Mouse (Mus musculus) testis, adult 2 months (tissue): ENCODE measurements around the gene D430042O09Rik. TPM values are rescaled to one million over a fixed set of nuclear protein-coding genes. Genes with fewer than 3 reads are reported as not detected.
A peak's percentile ranks its signal among the peaks of the same experiment; 100 is the strongest.

Source experiments
- H3K27ac ChIP-seq: fragments of 200-500 bp; 2 replicates; pipeline ENCODE4 v1.5.1; 2012; ENCODE audit warnings: low read depth, low read length; ENCODE audit not compliant: control insufficient read depth, insufficient read depth
- H3K27me3 ChIP-seq: fragments of 200-500 bp; 2 replicates; pipeline ENCODE4 v1.6.1; 2012; ENCODE audit warnings: mild to moderate bottlenecking, low read length, moderate library complexity; ENCODE audit not compliant: control insufficient read depth, insufficient read depth
- H3K36me3 ChIP-seq: fragments of 200-500 bp; 2 replicates; pipeline ENCODE4 v1.6.1; 2012; ENCODE audit warnings: mild to moderate bottlenecking, low read length; ENCODE audit not compliant: control insufficient read depth, insufficient read depth
- H3K4me1 ChIP-seq: fragments of 200-500 bp; 2 replicates; pipeline ENCODE4 v1.6.1; 2012; ENCODE audit warnings: low read length; ENCODE audit not compliant: control insufficient read depth, insufficient read depth
- H3K4me3 ChIP-seq: fragments of 200-500 bp; 2 replicates; pipeline ENCODE4 v1.5.1; 2012; ENCODE audit warnings: low read depth, mild to moderate bottlenecking, low read length, moderate library complexity, mixed read lengths; ENCODE audit not compliant: control insufficient read depth
- CTCF ChIP-seq: fragments of 200-500 bp; IDR thresholded peaks from 2 replicates; pipeline ENCODE4 v1.5.1; 2012; ENCODE audit warnings: low read depth, mild to moderate bottlenecking, inconsistent platforms, low read length, moderate library complexity; ENCODE audit not compliant: control insufficient read depth, insufficient read depth, insufficient replicate concordance
- POLR2A ChIP-seq: fragments of 200-500 bp; IDR thresholded peaks from 2 replicates; pipeline ENCODE4 v1.6.1; 2012; ENCODE audit warnings: low read depth, mild to moderate bottlenecking, inconsistent platforms, low read length, moderate library complexity; ENCODE audit not compliant: control insufficient read depth
- polyA plus RNA-seq: library from polyadenylated mRNA; depleted of rRNA; stranded (reverse); fragments of >200 nt; gene quantifications from 2 replicates; pipeline ENCODE4 v1.2.3, GENCODE M21; 2012

D430042O09Rik gene
- polyA plus RNA-seq, 1 experiment, result 57.7 TPM

GRCm38 (mm10) chr7:125764373-125764772, 56.7 kb downstream of the D430042O09Rik start:
- H3K27me3 ChIP-seq, result no peaks in the 10 kb centered on the region
- H3K36me3 ChIP-seq, result no peaks in the 10 kb centered on the region; the same call in 1 of the 2 replicates
- H3K27ac ChIP-seq, result no peak overlapping the region
- no peak for TF ChIP-seq POLR2A
- TF ChIP-seq CTCF, result no peak
- H3K4me3 ChIP-seq, result no peak overlapping the region
- H3K4me1 ChIP-seq, result no peaks in the 10 kb centered on the region

- H3K4me3 ChIP-seq, result no peak overlapping the region
- no peak overlapping the region for H3K27ac ChIP-seq
- H3K27me3 ChIP-seq, result no peaks in the 10 kb centered on the region
- TF ChIP-seq CTCF (peak; percentile 33; the same call in 1 of the 2 replicates), POLR2A (no peak)
- no peaks in the 10 kb centered on the region for H3K4me1 ChIP-seq
- H3K36me3 ChIP-seq, result no peaks in the 10 kb centered on the region; the same call in 1 of the 2 replicates
Measured at GRCm38 (mm10) chr7:125766976-125767831, 59.5 kb downstream of the D430042O09Rik start.

DNA sequence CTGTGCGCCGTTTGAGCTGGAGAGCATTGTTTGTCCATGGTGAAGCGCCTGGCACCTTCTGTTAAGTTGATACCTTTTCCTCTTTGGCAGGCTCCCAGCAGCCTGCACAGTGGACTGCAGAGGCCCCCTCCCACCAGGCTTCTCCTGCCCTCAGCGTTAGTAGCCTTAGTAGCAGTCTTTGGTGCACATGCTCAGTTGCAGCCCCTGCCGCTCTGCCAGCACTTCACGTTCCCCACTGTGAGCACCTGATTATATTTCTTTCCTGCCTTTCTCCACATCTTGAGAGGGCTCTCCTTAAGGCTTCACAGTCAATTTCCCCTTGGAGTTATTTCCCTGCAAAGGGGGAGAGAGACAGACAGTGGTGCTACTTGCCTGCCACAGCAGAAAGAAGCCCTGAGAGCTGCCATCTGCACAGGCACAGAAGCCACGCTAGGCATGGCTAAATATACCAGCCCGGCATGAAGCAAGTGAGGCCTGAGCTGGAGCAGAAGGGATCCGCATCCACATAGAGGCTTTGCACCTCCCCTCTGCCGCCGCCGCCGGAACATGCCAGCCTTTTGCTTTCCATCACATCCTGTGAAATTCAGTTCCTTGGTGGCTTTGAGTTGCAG, 65.4 kb downstream of the D430042O09Rik start:
- Histone ChIP-seq H3K36me3 (no peaks in the 10 kb centered on the region; the same call in 1 of the 2 replicates), H3K4me3 (no peak overlapping the region), H3K27me3 (no peaks in the 10 kb centered on the region), H3K4me1 (no peaks in the 10 kb centered on the region), H3K27ac (no peak overlapping the region)
- TF ChIP-seq POLR2A, result no peak
- TF ChIP-seq CTCF, result no peak

GRCm38 (mm10) chr7:125783206-125783605, 75.5 kb downstream of the D430042O09Rik start:
- Histone ChIP-seq H3K27me3 (no peaks in the 10 kb centered on the region), H3K36me3 (no peaks in the 10 kb centered on the region), H3K4me1 (no peaks in the 10 kb centered on the region), H3K4me3 (no peak overlapping the region), H3K27ac (no peak overlapping the region)
- TF ChIP-seq CTCF (no peak), POLR2A (no peak)

DNA sequence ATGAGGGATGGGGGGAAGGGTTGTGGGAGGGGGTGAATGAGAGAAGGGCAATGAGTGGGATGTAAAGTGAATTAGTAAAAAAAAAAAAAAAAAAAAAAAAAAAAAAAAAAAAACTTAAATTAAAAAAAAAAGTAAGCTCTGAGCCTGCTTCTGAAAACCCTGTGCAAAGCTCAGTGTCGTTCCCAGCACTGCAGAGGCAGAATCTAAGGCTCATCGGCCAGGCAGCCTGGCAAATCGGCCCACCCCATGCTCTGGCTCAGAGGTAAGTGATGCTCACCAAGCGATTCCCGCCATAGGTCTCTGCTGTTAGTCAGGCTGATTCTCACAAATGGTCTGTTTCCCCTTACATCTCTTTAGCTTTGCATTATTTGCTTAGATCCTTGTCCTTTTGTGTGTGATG, 78.4 kb downstream of the D430042O09Rik start:
- TF ChIP-seq CTCF (no peak), POLR2A (no peak)
- Histone ChIP-seq H3K27me3 (no peaks in the 10 kb centered on the region), H3K36me3 (no peaks in the 10 kb centered on the region), H3K27ac (no peak overlapping the region), H3K4me3 (no peak overlapping the region), H3K4me1 (no peaks in the 10 kb centered on the region)

GRCm38 (mm10) chr7:125787046-125787445, 79.4 kb downstream of the D430042O09Rik start:
- Histone ChIP-seq H3K27me3 (no peaks in the 10 kb centered on the region), H3K4me3 (no peak overlapping the region), H3K27ac (no peak overlapping the region), H3K36me3 (no peaks in the 10 kb centered on the region), H3K4me1 (no peaks in the 10 kb centered on the region)
- no peak for TF ChIP-seq CTCF
- TF ChIP-seq POLR2A, result no peak

GRCm38 (mm10) chr7:125790039-125790438, 82.4 kb downstream of the D430042O09Rik start:
- TF ChIP-seq POLR2A (no peak), CTCF (no peak)
- Histone ChIP-seq H3K27ac (no peak overlapping the region), H3K36me3 (no peaks in the 10 kb centered on the region; the same call in 1 of the 2 replicates), H3K4me1 (no peaks in the 10 kb centered on the region), H3K4me3 (no peak overlapping the region), H3K27me3 (no peaks in the 10 kb centered on the region)
